Mouse (Mus musculus): ENCODE data around the gene Fam117b. TPM values are rescaled to one million over a fixed set of nuclear protein-coding genes. Genes with fewer than 3 reads are reported as not detected.

Gene Fam117b
- total RNA-seq, 2 experiments from 2014 or later, result 12.1 to 13.1 TPM

- no peak for DNase-seq
These were observed 1.0 kb downstream of the Fam117b start for GRCm38 (mm10) chr1:59913869-59914225.

DNA sequence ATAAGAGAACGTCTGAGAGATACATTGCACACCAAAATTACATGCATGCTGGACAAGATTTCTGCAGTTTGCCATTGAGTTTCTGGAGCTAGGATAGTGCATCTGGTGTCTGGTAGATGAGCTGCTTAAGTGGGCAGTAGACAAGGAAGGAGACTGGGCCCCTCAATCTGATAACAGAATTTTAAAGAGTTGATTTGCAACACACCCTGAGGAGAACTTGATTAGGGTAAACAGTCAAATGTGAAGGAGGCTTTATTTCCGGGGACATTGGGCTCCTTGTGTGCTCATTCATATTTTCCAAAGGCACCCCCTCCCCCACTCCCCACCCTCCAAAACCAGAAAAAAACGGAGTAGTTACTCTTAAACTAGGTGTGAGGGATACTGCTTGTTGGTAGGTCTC is 2.0 kb downstream of the Fam117b start:
- DNase-seq, result no peak

- peak; percentile 20 for DNase-seq
These were observed 3.2 kb downstream of the Fam117b start for GRCm38 (mm10) chr1:59915843-59916610.

DNA sequence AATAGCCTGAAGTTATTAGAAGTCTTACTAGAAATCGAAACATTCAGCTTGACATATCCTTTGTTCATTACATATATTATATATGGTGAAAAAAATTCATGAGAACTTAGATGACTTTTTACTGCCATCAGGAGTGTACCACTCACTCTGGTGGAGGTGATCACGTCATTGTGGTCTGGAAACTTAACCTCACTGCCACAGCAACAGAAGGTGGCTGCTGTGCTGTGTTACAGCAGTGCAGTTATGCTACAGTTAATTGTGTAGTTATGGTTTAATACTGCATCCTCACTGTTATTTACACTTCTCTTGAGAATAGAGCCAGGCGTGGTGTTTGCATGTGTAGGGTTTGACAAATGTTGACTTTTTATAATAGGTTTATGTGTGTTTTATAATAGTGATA is 4.6 kb downstream of the Fam117b start:
- DNase-seq, result no peak

DNA sequence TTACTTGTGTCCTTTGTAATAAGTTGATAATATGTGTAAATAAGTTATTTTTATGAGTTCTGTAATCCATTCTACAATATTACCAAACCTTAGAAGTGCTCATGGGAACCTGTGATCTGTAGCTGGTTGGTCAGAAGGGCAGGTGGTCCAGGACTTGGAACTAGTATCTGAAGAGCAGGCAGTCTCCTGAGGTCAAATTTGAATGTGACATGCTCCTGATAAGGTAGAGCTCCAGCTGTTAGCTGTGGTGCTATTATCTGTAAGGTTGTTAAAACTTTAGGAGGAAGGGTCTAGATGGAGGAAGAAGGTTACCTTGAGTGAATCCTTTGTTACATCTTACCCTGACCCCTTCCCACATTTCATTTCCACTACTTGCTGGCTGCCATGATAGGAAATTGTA is 5.3 kb downstream of the Fam117b start:
- DNase-seq, result no peak

DNA sequence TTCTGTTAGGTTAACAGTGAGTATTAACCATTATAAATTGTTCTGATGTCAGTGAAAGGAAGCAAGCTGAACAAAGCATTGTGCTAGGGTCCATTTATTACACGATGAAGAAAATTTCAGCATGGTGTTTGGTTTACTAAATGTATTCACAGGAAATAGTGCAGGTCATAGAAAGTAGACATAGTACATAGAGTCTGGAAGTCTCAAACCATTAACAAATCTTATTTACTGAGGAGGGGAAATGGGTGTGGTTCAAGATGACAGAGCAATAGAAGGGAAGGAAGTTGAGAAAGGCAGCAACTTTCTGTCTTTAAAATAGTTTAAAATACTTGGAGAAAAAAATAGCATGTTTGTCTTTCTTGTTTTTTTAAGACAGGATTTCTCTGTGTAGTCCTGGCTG is 10.4 kb downstream of the Fam117b start:
- no peak for DNase-seq

DNA sequence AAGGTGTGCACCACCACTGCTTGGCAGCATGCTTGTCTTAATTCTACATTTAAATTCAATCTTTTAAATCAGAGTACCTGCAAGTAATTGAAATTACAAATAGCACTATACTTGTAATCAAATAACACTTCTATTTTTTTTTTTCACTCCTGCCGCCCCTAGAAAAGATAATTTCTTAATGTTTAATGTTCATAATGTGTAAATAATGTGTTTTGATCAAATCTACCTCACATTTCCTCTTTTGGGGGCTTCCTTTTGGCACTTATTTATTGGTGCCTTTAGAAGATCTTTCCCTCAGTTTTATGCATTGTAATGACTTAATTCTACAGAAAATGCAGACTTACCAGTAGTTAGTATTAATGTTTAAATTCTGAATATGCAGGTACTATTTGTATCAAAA is 10.9 kb downstream of the Fam117b start:
- DNase-seq, result no peak

- DNase-seq, result no peak
These were observed 11.6 kb downstream of the Fam117b start for GRCm38 (mm10) chr1:59924411-59924810.

DNA sequence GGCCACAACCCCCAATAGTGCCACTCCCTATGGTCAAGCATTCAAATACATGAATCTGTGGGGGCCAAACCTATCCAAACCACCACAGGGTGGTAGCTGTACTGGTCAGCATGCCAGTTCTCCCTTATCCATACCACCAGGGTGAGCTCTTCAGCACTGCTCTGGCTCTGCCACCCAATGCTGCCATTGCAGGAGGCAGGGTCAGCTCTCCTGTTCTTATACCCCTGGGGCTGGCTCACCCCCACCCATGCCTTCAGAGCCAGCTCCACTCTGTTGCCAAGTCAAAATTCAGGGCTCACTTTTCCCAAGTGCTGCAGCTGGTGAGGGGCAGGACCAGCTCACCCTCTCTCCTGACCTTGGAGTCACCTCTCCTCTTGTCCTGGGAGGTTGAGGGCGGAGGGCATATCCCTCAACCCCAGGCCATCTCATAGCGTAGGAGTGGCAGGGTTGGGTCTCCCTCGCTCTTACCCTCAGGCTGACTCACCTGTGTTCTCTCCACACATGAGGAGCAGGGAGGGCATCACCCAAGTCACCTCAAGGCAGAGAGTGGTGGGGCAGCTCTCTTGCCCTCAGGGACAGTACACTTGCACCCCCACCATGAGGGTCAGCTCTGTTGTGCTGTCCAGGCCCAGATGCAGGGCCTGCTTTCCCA is 13.3 kb downstream of the Fam117b start:
- DNase-seq, result no peak

DNA sequence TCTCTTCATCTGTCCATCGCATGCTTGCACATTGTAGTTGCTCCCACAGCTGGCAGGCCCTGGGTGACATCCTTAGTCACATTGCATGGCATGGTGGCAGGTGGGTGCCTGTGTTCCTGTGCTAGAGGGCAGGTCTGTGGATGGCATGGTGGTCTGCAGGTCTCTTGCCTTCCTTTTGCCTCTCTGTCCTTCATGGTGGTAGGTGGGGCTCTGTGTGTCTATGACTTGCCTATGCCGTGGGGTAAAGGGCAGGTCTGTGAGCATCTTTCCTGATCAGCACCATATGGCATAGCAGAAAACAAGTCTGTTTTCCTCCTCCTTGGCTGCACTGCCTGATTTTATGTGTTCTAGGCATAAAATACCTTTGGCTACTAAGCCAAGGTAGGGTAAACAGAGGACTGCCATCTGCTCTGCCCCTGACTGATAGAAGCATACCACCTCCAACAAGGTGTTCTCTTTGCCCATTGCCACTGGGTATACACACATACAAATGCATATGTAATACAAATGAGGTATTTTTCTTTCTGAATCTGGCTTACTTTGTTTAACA is 14.4 kb downstream of the Fam117b start:
- DNase-seq, result no peak

DNA sequence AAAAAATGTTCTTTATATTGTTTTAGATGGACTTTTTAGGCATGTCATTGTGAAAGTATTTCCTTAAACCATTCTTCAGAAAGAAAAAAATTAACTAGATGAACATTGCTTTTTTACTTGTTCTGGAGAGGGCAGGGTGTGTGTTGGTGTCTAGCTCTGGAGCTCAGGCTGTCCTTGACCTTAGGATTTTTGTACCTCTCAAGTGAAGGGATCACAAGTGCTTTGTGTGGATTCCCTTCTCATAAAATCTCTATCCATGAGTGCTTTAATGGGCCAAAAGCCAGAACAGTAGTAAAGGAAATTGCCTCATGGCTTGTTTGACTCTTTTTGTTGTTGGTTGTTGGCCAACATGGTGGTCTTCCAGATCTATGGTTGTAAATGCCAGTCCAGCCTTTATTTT is 18.1 kb downstream of the Fam117b start:
- DNase-seq, result no peak

DNA sequence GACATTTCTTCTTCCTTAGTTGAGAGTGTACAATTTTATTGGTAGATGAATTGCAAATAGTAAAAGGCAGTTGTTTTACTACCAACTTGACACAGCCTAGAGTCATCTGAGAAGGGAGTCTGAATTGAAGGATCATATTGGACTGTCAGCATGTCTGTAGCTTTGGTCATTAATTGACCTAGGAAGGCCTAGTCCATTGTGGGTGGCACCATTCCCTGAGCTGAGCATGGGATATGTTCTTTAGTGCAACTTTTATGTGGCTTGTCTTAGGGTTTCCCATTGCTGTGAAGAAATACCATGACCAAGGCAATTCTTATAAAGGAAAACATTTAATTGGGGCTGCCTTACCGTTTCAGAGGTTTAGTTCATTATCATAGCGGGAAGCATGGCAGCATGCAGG is 20.2 kb downstream of the Fam117b start:
- DNase-seq, result no peak

DNA sequence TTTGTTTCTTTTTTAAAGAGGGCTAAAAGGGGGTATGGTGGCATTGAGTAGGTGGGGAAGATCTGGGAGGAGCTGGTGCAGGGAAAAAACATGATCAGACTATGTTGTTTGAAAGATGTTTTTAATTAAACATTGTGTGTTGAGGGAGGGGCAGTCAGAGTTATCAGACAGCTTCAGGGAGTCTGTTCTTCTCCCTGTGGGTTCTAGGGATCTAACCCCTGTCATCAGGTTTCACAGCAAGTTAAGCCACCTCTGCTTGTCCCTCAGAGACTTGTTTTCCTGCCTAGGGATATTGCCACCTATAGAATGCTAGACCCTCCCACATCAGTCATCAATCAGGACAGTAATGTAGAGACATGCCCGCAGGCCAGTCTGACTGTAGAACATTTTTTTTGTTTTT is 28.3 kb downstream of the Fam117b start:
- no peak for DNase-seq

DNA sequence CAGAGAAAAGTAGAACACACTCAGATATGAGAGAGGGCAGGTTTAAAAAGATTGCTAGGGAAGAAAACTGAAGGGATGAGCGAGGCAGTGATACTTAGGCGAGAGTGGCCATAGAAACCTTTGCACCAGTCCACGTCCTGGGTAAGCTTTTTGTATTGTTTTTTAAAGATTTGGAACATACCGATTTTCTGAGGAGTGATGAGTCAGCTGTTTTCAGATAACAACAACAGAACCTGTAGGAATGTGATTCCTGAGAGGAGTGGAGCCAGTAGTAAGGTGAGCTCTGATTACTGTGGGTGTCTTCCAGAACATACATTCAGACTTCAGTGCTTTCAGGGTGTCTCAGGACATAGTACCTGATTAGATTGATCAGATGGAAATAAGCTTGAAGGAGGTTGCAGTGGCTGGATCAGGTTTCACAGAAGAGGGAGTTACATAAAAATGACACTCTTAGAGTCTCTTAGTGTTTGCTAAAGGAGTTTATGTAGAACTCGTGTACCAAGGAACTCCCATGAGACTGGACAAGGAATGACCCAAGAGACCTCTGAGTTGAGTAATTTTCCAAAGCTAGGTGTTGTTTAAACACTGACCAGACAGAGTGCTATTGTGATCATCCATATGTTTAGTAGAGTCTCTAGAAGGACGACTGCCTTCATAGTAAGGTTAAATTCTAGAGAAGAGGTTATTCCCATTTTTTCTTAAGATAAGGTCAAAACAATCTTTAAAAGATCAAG is 29.4 kb downstream of the Fam117b start:
- DNase-seq, result no peak

- no peak for DNase-seq
These were observed 31.0 kb downstream of the Fam117b start for GRCm38 (mm10) chr1:59943825-59944224.

GRCm38 (mm10) chr1:59945969-59946368 is 33.2 kb downstream of the Fam117b start:
- DNase-seq, result no peak

DNA sequence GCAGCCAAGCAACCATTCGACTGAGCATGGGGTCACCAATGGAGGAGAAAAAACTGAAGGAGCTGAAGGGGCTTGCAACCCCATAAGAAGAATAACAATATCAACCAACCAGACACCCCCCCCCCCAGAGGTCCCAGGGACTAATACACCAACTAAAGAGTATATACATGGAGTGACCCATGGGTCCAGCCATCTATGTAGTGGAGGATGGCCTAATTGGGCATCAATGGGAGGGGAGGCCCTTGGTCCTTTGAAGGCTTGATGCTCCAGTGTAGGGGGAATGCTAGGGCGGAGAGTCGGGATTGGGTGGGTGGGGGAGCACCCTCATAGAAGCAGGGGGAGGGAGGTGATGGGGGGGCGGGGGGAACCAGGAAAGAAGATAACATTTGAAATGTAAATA is 34.7 kb downstream of the Fam117b start:
- no peak for DNase-seq

GRCm38 (mm10) chr1:59957206-59957605 is 44.4 kb downstream of the Fam117b start:
- DNase-seq, result no peak

DNA sequence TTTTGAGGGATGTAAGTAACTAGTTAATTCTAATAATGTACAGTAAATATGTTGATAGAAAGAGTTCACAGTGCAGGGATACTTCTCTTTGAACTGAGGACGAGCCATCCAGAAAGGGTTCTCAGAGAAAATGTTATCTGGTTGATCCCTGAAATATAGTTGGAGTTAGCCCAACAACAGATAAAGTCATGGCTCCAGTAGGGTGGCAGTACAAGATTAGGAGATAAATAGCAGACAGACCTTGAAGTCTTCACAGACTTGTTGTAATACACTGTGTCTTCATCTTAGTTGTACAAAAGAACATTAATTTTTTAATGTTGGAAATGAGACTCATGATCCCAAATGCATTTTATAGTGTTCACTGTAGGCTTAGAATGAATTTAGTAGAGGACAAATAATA is 47.1 kb downstream of the Fam117b start:
- DNase-seq, result no peak

GRCm38 (mm10) chr1:59966171-59966785 is 53.5 kb downstream of the Fam117b start:
- no peak for DNase-seq

DNA sequence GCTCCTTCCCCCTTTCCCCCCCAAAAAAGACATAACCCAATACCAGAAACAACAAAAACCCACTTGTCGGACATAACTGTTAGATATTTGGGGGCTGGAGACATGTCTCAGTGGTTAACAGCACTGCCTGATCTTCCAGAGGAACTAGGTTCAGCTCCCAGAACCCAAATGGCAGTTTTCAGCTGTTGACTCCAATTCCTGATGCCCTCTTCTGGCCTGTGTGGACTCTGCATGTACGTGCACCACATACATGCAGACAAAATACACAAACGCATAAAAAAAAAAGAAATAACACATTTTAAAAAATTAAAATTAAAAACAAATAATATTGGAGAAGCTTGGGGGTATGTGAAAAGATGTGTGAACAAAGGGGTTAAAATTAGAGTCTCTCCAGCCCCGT is 54.5 kb downstream of the Fam117b start:
- DNase-seq, result peak; percentile 41

- no peak for DNase-seq
These were observed 73.8 kb downstream of the Fam117b start for GRCm38 (mm10) chr1:59986626-59987025.
